Mouse (Mus musculus): ENCODE data around the gene Tshr. TPM values are rescaled to one million over a fixed set of nuclear protein-coding genes. Genes with fewer than 3 reads are reported as not detected.

Gene Tshr
- polyA plus RNA-seq, 1 experiment from 2014 or later, result 0.50 TPM

DNA sequence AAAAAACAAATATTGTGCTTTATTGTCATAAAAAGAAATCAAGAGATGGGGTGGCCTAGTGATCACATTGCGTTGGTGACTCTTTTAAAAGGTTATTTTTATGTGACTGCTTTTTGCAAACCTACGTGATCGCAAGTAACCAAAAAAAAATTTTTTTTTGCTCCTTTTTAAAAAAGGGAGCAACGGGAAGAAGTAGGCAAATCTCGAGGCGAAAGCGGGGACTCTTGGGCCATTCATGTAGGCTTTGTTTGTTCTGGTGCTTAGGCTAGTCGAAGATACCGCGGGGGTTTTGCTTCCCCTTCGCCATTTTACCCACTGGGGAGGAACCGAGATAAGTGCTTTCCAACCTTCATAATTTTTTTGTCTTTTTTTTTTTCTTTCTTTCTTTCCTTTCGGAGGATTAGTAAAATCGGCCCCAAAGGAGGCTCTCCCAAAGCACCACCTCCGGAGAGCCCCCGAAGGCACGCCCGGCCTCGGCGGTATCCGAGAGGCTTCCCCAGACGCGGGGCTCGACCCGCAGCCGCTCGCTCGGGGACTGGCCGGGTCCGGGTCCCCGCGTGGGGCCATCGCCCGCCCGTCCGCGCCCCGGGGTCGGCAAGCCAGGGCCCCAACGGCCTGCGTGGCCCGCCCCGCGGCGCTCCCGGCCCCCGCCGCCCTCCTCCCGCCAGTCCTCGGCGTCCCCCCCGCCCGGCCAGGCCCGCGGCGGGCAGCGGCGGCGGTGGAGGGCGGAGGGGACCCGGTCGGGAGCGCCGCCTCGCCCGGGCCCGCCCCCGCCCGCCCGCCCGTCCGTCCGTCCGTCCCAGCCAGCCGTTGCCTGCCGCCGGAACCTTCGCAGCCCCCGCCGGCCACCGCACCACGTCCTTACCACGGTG is 204.5 kb downstream of the Tshr start:
- peak overlapping the region; percentile 100 for H3K9ac ChIP-seq (ENCODE audit: low read length)
- no peaks in the 10 kb centered on the region for H3K9me3 ChIP-seq (replicated peaks; ENCODE audit: control insufficient read depth, low read length)
- peak; percentile 8; the same call in 1 of the 2 replicates for ATAC-seq (ENCODE audit: insufficient read depth, low FRiP score)
- under 1% methylated on average over 82 of the region's 83 CpGs for WGBS
- H3K27me3 ChIP-seq (ENCODE audit: control insufficient read depth, insufficient read depth, low read length), result no peaks in the 10 kb centered on the region
- H3K27ac ChIP-seq (ENCODE audit: low read length), result peak overlapping the region; percentile 100
- peak overlapping the region; percentile 80 for H3K4me3 ChIP-seq (replicated peaks; ENCODE audit: low read length)
- H3K36me3 ChIP-seq (ENCODE audit: control insufficient read depth, insufficient read depth, low read length), result 0 out of 2 replicates have a peak, but pooled peaks cover 4% of the 10 kb centered on the region
- peak overlapping the region; percentile 82; the same call in 1 of the 2 replicates for H3K4me2 ChIP-seq (ENCODE audit: low read depth, low read length)
- peaks cover 11% of the 10 kb centered on the region for H3K4me1 ChIP-seq (ENCODE audit: control insufficient read depth, insufficient read depth, low read length)

DNA sequence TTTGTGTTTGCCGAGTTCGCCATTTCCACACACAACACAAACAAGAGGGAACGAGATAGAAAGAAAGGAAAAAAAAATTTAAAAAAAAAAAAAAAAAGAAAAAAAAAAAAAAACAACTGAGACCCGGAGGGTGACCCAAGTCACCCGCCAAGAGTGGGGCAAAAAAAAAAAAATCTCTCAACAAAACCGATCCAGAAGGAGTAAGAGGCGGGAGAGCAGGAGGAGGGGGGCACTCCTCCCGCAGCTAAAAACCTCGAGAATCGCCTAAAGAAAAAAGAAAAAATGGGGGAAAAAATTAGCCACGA is 205.1 kb downstream of the Tshr start:
- Histone ChIP-seq H3K9ac (ENCODE audit: low read length) (peak overlapping the region; percentile 100), H3K27ac (ENCODE audit: low read length) (peak overlapping the region; percentile 100), H3K4me2 (ENCODE audit: low read depth, low read length) (0 out of 2 replicates have a peak overlapping the region, but pooled peaks have one; percentile 19), H3K27me3 (ENCODE audit: control insufficient read depth, insufficient read depth, low read length) (no peaks in the 10 kb centered on the region), H3K4me1 (ENCODE audit: control insufficient read depth, insufficient read depth, low read length) (peaks cover 11% of the 10 kb centered on the region), H3K4me3 (replicated peaks; ENCODE audit: low read length) (peak overlapping the region; percentile 80), H3K36me3 (ENCODE audit: control insufficient read depth, insufficient read depth, low read length) (no peaks in the 10 kb centered on the region), H3K9me3 (replicated peaks; ENCODE audit: control insufficient read depth, low read length) (no peaks in the 10 kb centered on the region)
- no peak for ATAC-seq (ENCODE audit: insufficient read depth, low FRiP score)
- WGBS, result 0% methylated on average over 11 of the region's 11 CpGs

DNA sequence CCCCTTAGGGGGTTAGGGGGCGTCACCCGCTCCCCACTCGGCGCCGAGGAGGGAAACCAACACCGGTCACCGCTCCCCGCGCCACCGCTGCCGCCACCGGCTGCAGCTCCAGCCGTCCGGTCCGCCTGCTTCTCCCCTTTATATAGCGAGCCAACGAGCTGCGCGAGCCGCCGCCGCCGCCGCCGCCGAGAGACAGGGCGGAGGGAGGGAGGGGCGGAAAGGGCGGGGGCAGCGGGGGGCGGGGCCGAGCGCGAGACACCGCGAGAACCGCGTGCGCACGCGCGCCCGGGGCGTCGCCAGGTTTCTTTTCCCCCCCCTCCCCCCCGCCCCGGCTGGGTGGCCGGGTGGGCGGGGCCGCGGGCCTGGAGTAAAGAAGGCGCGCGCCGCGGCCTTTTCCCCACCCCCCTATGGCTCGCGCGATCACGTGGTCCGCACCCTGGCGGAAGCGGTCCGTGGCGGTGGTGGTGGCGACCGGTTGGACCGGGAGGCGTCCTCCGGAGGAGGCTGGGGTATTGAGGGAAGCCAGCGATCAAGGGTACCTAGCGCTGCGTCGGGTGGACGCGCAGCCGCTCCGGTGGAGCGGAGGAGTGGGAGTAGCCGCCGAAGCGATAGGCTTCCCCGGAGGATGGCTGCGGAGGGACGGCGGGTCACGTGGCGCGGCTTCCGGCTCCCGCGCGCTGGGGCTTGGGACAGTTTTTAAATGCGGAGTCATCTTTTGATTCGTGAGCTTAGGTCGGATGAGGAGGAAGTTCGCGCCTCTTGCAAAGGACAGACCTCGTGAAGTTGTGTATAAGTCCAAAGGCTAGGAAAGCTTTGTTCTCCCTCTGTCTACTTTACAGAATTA is 205.7 kb downstream of the Tshr start, which contains the start of gene Gtf2a1:
Gene Gtf2a1, minus strand, starts transcription at position 641 of the 844 bp plus-strand sequence.
- Histone ChIP-seq H3K27me3 (ENCODE audit: control insufficient read depth, insufficient read depth, low read length) (no peaks in the 10 kb centered on the region), H3K9me3 (replicated peaks; ENCODE audit: control insufficient read depth, low read length) (no peaks in the 10 kb centered on the region), H3K4me1 (ENCODE audit: control insufficient read depth, insufficient read depth, low read length) (peaks cover 11% of the 10 kb centered on the region), H3K4me2 (ENCODE audit: low read depth, low read length) (peak within 1 kb of the TSS; percentile 77), H3K9ac (ENCODE audit: low read length) (peak within 1 kb of the TSS; percentile 100), H3K27ac (ENCODE audit: low read length) (peak within 1 kb of the TSS; percentile 100), H3K36me3 (ENCODE audit: control insufficient read depth, insufficient read depth, low read length) (no peaks in the 10 kb centered on the region), H3K4me3 (replicated peaks; ENCODE audit: low read length) (peak within 1 kb of the TSS; percentile 80)
- WGBS, result under 1% methylated on average over 70 of the region's 99 CpGs
- peak; percentile 90 for ATAC-seq (ENCODE audit: insufficient read depth, low FRiP score)

DNA sequence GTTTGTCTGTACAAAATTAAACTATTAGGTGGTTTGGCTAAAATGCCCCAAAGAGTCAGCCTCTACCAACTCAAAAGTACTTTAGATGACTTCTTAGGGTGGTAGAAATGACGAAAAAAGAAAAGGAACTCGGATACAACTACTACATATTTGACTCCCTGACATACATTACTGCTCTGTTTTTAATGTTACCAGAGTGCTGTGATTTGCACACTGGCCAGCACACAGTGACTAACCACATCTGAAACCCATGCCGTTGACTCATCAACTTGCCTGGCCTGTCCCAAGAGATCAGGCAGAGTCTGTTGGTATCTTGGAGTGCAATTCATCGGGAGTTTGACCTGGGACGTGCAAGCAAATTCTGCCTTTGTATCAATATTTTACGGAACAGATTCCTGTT is 206.4 kb downstream of the Tshr start:
- H3K4me3 ChIP-seq (replicated peaks; ENCODE audit: low read length), result peak overlapping the region; percentile 80
- WGBS, result 23% methylated on average over 6 of the region's 6 CpGs
- H3K9me3 ChIP-seq (replicated peaks; ENCODE audit: control insufficient read depth, low read length), result no peaks in the 10 kb centered on the region
- peak overlapping the region; percentile 88 for H3K9ac ChIP-seq (ENCODE audit: low read length)
- peaks cover 11% of the 10 kb centered on the region for H3K4me1 ChIP-seq (ENCODE audit: control insufficient read depth, insufficient read depth, low read length)
- peak overlapping the region; percentile 77 for H3K4me2 ChIP-seq (ENCODE audit: low read depth, low read length)
- H3K36me3 ChIP-seq (ENCODE audit: control insufficient read depth, insufficient read depth, low read length), result no peaks in the 10 kb centered on the region
- peak overlapping the region; percentile 98 for H3K27ac ChIP-seq (ENCODE audit: low read length)
- H3K27me3 ChIP-seq (ENCODE audit: control insufficient read depth, insufficient read depth, low read length), result no peaks in the 10 kb centered on the region
- ATAC-seq (ENCODE audit: insufficient read depth, low FRiP score), result no peak

DNA sequence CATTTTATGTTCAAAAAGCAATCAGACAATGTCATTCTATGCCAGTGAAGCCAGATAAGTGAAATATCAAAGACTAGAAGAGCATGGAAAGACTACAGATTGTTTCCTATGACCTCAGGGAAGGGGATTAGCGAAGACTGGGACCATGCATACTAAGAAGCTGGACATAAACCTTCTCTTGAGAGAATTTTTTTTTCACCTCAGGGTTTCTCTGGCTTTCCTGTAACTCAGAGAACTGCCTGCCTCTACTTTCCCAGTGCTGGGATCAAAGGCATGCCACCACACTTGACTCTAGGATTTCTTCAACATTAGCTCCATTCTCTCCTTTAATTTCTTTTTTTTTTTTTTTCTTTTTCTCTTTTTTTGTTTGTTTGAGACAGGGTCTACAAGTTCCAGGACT is 206.8 kb downstream of the Tshr start:
- Histone ChIP-seq H3K36me3 (ENCODE audit: control insufficient read depth, insufficient read depth, low read length) (no peaks in the 10 kb centered on the region), H3K27ac (ENCODE audit: low read length) (peak overlapping the region; percentile 98), H3K27me3 (ENCODE audit: control insufficient read depth, insufficient read depth, low read length) (no peaks in the 10 kb centered on the region), H3K9me3 (replicated peaks; ENCODE audit: control insufficient read depth, low read length) (no peaks in the 10 kb centered on the region), H3K4me1 (ENCODE audit: control insufficient read depth, insufficient read depth, low read length) (peaks cover 11% of the 10 kb centered on the region), H3K4me3 (replicated peaks; ENCODE audit: low read length) (peak overlapping the region; percentile 80; the same call in 1 of the 2 replicates), H3K4me2 (ENCODE audit: low read depth, low read length) (peak overlapping the region; percentile 77), H3K9ac (ENCODE audit: low read length) (peak overlapping the region; percentile 88)
- no peak for ATAC-seq (ENCODE audit: insufficient read depth, low FRiP score)
- WGBS, result 90% methylated on average over 1 of the region's 1 CpGs

DNA sequence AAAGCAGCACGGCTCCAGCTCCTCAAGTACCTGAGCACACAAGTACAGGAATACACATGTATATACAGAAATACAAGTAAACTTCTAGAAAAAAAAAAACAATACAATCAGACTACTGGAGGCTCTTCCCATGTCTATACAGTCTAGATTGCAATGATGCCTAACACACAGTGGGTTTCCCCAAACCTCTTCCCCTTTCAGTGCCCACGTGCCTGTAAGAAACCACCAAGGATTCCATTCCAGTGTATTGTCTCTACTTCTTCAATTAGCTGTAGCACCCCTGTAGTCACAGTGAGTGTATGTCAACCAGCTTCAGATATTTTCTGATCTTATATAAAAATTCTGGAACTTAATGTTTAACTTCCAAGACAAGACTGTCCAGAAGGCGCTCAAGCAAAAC is 207.8 kb downstream of the Tshr start:
- no peak overlapping the region for H3K27ac ChIP-seq (ENCODE audit: low read length)
- H3K9me3 ChIP-seq (replicated peaks; ENCODE audit: control insufficient read depth, low read length), result no peaks in the 10 kb centered on the region
- no peak for ATAC-seq (ENCODE audit: insufficient read depth, low FRiP score)
- WGBS, result 91% methylated on average over 3 of the region's 3 CpGs
- H3K9ac ChIP-seq (ENCODE audit: low read length), result no peak overlapping the region
- no peaks in the 10 kb centered on the region for H3K27me3 ChIP-seq (ENCODE audit: control insufficient read depth, insufficient read depth, low read length)
- no peak overlapping the region for H3K4me3 ChIP-seq (replicated peaks; ENCODE audit: low read length)
- H3K4me1 ChIP-seq (ENCODE audit: control insufficient read depth, insufficient read depth, low read length), result peaks cover 8% of the 10 kb centered on the region
- no peaks in the 10 kb centered on the region for H3K36me3 ChIP-seq (ENCODE audit: control insufficient read depth, insufficient read depth, low read length)
- H3K4me2 ChIP-seq (ENCODE audit: low read depth, low read length), result no peak overlapping the region

Other genes starting within 250 kb of the Tshr start
- 8.3 and 9.6 TPM in 2 replicates for gene Cep128, start 154 bp upstream of the Tshr start, polyA plus RNA-seq (2015; fragmentation: Nextera tagmentation; extraction: Ambion mirVana)
- gene Gtf2a1, start 205.9 kb downstream of the Tshr start, polyA plus RNA-seq (2015; fragmentation: Nextera tagmentation; extraction: Ambion mirVana), result 41.0 and 41.4 TPM in 2 replicates

Measured in stomach, embryonic 16.5 days (tissue).